Mouse (Mus musculus) gastrocnemius, postnatal 4 days (tissue): ENCODE data around the gene Upp2. TPM values are rescaled to one million over a fixed set of nuclear protein-coding genes. Genes with fewer than 3 reads are reported as not detected.

ENCODE experiments used
- DNase-seq, 2 experiments: peaks; one replicate each; pipeline ENCODE4 v3.0.0; 2021 to 2022; ENCODE audit warnings: low spot score in 2 of 2, mixed read lengths in 2 of 2
- total RNA-seq, 2 experiments: library from RNA; stranded (reverse); gene quantifications; 2 replicates each; pipeline ENCODE4 v1.2.3; 2021

The Upp2 gene
- total RNA-seq, 2 experiments from 2014 or later: 2.3 to 3.0 TPM

DNA sequence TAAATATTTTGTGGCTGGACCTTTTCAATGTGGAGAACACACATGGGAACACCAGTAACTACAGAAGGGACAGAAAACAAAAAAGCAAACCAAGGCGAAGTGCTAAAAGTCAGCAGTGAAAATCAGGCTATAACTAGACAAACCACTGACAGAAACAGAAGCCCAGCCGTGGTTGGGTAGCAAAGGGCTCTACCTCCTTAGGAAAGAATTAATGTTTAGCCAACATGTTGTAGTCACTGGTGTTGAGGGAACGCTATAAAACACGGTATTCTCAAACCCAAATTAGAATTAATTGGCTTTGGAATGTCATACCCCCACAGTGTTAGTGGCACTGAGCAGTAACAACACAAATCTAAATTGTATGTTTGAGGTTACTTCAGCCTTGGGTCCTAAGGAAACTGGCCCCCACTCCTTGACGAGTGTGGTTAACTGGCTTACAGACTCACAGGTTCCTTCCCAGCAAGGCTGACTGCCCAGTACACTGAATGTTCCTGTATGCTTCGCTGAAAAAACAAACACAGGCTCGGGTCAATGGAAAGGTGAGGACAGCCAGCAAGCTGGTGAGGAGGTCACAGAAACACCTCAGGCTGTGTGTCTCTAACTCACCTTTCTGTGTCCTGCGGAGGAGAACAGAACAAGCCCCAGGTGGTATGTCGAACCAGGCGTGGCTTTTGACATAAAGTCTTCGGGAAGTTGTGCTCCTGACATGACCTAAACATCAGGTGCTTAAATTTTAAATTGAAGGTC, 180.6 kb downstream of the Upp2 start:
- no peak for DNase-seq

DNA sequence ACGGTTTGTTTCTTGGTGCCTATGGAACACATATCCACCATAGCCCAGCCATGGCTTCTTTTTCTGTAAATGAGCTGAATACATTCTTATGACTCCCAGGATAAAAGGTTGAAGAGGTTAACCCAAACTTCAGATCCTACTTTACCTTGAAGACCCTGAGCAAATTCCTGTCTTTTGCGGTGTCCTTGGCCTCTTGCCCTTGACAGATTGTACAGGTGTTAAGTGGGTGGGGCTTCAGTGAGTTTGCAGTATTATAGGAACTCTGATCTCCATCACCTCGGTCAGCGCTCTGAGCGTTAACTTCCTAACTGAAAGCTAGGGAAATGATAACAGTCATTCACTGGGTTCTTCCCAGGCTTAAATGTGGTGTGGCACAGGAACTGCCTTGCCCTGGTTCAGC, 181.2 kb downstream of the Upp2 start:
- DNase-seq: no peak

DNA sequence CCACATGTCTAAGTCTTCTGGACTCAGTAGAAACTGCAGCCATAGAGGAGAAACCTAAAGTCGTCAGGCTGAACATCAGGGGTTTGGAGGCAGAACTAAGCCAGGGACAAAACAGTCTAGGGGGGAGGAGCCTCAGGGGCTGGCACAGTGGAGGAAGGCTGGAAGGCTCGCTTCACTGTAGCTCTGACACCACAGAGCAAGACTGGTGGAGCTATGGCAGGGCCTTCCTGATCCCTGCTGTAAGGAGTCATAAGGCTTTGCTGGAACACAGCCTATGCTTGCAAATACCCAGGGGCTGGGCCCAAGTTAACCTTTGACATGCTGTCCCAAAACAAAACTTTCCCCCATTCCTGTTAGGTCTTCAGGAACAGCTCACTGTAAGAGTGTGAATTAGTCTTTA, 185.8 kb downstream of the Upp2 start:
- no peak for DNase-seq

DNA sequence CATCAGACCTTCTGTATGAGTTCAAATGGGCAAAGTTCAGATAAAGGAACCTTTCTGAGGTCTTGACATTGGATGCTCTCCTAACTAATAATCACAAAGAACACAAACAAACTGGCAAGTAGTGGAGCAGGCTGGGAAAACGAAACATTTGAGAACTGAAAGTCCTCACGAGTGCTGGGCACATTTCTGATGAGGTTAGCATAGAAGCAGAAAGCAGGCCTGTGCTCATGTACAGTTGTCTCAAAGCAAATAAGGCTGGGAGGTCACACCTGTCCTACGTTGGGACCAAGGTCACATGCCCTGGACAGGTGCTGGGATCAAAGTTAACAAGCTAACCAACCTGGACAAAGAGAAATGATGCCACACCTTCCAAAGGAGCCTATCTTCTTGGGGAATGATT, 187.6 kb downstream of the Upp2 start:
- DNase-seq: no peak

DNA sequence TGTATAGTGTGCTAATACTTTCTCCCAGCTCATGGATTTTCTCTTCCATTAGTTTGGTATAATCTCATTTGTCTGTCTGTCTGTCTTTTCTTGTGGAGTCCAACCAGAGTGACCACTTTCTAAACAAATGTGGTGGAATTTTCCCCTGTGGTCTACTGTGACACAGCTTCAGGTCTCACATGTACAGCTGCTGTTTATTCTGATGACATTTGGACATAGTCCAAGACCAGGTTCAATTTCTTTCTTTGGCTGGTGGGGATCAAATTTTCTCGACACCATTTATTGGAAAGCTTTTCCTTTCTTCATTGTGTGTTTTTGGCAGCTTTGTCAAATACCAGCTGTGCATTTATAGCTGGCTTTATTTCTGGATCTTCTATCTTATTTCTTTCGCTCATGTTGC, 191.0 kb downstream of the Upp2 start:
- no peak for DNase-seq

DNA sequence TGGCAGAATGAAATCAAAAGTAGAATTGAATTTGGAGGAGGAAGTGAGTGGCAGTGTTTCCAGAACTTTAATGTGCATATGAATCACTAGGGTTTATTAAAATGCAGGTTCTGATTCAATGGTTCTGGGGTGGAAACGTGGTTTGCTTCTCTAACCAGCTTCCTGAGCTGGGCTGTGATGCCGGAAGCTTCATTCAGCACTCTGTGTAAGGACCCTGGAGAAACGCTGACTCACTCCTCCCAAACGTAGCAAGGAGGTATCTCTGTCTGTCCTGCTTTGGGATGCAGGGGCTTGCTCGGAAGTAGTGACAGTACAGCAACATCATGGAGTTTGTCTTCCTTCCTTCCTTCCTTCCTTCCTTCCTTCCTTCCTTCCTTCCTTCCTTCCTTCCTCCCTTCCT, 192.6 kb downstream of the Upp2 start:
- no peak for DNase-seq

DNA sequence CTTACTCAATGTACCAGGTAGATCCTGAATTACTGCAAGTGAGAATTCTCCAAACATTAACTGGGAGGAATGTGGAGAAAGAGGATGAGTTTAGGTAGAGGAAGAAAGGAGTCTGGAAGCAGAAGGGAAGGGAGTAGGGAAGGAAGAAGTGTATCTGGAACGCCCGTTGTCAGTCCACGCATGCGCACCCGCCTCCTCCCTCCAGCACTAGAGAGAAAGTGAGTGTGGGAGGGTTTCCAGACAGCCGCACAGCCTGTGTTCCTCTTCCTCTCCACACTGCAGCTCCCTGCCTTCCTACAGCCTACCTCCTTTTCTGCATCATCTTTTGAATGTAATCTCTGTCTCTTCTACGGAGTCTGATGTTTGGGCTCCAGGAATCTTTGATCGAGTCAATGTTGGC, 198.0 kb downstream of the Upp2 start:
- no peak for DNase-seq

DNA sequence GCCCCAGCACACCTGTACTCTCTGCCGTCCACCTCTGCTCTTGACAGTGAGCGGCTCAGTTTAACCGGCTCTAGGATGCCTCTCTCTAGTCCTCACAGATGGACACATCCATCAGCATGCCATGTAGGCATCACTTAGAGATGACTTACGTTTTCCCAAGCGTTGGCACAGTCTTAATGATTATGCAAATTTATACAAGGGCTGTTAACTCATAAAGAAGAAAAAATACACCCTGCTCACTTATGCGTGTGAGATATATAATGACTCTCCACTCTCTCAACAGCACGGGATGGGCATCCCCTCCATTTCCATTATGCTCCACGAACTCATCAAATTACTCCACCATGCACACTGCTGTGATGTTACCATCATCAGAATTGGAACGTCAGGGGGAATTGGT, 206.7 kb downstream of the Upp2 start:
- DNase-seq: no peak

DNA sequence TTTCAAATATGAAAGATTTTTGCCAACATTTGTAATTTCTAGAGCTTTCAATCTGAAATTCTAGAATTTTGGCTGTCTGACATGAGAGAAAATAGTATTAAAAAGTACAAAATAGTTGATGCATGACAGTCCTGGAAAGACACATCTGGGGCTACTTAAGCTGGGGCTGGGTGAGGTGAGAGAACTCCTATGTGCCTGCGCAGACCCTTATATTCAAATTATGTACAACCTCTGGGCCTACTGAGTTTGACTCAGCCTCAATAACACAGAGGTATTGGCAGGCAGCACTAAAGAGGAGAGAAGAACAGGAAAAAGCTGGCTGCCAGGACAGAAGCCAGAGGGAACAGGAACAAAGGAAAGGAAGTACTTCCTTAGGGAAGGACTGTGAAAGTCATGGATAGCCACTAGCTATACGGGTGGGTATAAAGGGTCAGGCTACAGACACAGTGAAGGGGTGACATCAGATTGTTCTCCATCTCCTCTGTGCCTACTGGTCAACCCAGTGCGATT, 211.9 kb downstream of the Upp2 start:
- no peak for DNase-seq

DNA sequence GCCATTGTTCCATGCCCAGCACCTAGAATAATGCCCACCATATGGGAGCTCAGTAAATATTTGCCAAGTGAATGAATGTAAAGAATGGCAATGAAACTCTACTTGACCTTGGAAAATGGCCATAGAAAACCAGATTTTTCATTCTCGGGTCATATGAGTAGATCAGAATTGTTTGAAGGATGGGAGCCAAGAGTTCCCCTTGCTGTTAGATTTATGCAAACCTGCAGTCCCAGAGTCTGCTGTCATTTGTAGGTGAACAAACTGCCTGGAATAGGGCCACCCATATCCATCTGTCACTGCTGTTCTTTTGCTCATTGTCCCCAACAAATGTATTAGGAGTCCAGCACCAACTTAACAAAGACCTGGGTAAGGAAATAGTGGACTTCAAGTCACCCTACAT, 216.4 kb downstream of the Upp2 start:
- DNase-seq: no peak

DNA sequence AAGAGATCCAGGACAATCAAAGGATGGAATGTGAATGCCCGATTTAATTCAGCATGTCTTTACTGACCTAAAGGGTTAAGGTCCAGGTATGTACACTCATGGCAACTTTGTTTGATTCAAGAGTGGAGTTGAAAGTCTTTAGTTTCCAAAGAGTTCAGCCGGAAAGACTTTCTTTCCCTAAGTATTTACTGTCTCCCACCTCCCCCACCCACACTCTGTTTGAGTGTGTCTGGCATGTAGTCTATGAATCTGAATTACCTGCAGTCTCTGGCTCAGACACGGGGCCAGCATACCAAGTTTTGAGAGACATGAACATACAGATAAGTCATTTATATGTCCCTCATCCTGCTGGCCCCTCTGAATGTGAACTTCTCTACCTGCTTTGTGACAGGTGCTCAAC, 219.1 kb downstream of the Upp2 start:
- no peak for DNase-seq

DNA sequence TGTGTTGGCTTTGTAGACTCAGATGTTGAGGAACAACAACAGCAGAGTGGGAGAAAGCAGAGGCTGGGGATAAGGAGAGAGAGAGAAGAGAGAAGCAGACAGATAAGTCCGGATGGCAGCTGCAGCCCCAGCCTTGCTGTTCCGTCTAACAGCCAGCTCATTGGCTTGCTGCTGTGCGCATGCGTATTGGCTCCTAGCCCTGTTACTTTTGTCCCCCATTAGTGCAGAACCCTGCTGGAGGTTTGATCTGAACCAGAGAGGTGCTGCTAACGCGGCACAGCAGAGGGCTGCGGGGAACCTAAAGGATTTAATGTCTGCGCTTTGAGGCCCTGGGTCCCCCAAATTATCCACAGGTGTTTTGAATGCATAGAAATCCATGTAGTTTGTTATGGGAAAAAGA, 219.6 kb downstream of the Upp2 start:
- DNase-seq: no peak

DNA sequence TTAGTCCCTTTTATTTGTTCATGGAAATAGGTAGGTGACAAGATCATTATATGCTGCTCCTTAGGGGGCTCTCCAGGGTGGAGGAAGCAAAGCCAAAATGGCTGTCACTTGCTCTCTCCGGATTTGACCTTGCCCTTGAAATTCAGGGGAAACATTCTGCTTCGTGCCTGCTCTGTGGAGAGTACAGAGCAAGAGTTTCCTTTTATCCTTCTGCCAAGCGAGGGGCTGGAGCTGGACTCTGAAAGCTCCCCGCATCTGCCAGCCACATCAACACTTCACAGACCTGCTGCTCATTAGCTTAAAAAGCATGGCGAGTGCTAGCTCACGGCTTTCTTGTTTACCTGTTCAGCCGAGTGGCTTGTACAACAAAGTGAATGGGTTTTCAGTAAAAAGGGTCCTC, 220.3 kb downstream of the Upp2 start:
- no peak for DNase-seq

DNA sequence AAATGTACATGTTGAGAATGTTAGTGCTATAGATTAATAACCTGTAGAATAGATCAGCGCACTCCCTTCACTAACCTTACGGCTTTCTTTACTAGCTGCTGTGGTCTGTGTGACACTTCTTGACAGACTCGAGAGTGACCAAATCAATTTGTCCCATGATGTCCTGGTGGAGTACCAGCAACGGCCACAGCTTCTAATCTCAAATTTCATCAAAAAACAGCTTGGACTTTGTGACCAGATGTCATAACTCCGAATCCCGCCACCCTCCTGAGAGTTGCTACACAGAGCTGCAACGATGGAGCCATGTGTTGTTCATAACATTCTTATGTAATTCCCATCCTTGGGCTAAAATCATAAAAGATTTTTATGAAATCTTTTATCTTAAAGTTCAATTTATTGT, 222.8 kb downstream of the Upp2 start:
- DNase-seq: no peak

DNA sequence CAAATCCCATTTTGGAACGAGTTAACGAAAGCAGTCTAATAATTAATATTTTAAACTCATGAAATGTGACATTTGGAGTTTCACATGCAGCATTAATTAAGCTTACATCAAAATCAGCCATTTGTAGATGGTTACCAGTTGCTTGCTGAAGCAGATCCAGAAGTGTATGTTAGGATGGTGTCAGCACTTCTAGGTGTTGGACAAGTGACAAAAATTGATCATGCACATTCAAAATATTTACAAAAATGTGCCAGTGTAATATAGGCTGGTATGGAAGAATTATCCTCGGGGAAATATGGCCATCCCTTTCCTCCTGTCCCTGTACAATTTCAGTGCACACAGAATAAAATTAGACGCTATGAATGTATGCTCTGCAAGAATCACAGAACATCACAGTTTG, 223.3 kb downstream of the Upp2 start:
- DNase-seq: no peak

DNA sequence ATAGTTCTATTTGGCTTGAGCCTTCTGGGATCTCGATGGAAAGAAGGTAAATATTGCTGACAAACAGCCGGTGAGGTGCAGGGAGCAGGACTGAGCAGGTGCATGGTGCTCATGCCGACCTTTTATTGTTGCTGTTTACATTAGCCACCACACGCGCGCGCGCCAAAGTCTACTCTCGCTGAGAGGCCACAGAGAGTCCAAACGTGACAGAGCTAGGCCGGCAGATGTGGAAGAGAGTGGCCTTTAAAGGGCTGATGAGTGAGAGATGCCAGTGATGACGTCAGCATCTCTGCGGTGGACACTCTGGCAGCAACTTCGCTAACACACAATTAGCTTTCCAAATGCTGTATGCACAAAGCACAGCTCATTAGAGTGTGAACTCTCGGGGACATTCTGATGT, 227.4 kb downstream of the Upp2 start:
- no peak for DNase-seq

DNA sequence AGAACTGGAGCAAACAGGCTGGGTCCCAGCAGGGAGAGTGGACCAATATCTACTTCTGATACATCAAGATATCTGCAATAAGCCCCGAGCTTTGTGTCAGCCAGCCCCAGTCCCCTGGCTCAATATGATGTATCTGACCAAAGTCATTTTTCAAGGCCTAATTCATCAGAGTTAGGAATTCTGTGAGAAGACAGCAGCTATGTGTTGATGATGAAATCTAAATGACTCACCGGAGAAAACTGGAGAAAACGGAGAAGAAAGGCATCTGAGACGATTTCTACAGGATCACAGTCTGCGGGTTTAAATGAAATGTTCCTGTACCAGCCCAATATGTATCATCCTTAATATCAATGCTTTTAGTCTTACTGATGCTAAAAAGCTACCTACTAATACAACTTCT, 228.3 kb downstream of the Upp2 start:
- no peak for DNase-seq

DNA sequence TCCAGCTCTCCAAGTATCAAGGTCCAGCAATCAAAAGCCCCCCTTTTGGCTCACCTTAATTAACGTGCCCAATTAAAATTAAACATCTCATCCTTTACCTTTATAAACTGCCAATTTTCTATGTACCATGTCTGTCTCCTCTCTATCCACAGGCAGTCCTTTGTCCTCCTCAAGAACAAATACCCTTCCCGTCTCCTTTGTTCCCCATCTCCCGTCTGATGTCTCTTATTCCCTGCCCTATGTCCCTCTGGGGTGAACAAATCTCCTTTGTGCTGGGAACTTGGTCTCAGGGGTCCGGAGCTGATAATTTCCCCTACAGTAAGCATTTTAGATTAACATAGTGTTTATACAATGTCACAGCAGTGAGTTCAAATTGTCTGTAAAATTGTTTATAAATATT, 230.4 kb downstream of the Upp2 start:
- DNase-seq: no peak

DNA sequence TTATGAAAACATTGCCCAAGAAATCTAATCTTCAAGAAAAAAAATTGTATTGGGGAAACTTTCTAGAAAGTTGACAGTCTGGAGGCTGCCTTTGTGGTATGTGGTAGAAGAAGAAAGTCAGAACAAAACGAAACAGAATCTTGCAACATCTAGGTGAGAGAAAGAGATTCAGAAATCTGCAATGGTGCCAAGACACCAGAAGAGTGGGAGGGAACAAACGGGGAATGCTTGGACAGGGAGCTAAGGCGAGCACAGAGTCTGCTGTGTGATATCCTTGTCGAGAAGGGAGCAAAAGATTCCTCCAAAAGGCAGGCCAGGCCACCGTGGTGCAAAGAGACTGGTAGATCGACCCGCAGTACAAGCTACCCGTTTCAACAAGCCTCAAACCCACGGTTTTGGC, 232.0 kb downstream of the Upp2 start:
- no peak for DNase-seq

DNA sequence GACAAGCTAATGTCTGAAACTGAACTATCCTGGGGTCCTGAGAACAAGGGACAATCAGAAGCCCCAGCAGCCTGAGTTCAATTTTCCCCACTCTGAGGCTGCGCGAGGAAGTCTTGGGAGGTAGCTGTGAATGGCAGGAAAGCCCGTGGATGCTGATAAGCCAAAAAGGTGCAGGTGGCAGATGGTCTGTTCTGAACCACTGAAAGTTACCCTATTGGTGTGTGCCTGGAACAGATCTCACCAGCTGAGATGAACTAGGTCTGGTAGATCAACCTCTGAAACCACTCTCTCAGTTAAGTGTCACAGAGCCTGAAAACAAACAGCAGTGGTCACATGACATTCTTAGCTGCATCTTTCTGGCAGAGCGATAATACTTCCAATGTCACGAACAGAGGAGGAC, 232.5 kb downstream of the Upp2 start:
- DNase-seq: no peak

DNA sequence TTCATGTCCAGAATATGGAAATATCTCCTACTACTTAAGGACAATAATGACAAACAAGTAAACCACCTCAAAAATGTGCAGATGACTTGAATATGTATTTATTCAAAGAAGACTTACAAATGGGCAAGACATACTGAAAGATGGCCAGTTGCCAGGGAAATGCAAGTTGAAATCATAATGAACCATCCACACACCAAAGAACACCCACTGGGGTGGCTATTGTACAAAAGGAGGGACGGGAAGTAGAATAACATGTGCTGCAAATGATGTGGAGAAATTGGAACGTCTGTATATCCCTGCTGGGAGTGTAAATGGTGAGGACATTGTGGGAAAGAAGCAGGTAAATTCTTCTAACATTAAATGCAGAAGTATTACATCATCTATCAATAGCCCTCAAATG, 245.8 kb downstream of the Upp2 start:
- no peak for DNase-seq

DNA sequence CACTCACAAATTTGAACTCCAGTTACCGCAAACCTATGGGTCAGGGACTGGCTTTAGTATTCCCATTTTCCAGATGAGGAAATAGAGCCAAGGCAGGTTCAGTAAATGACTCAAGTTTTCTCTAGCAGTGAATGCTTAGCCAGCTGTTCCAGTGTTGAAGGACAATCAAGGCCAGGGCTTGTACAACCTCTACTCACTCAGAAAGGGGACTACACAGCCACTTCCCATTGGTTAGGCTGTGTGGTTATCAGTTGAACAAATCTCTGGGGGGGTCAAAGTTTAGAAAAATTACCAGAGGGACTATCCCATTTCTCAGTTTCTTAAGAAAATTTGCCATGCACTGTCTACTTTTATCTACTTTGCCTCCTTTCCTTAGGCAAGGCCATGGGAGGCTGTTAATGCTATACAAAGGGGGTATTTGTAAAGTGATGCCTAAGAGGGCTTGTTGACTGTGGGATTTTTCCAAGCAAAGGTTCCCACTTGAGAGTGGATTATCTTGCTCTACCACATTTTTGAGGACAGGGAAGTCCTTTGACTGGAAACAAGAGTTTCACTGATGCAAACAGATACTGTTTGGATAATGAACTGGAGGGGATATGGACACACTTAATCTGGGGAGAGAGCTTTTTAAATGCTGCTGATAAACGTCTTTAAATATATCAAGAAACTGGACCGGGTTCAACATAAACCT, 262.0 kb downstream of the Upp2 start:
- DNase-seq: no peak
